Mouse (Mus musculus) forebrain, postnatal 0 days (tissue): ENCODE data around the gene Syt14. TPM values are rescaled to one million over a fixed set of nuclear protein-coding genes. Genes with fewer than 3 reads are reported as not detected.

ENCODE experiments used
- ATAC-seq: fragments of 200-750 bp; cut with Nextera tagmentation; 2 replicates; pipeline ENCODE4 v1.8.0; 2017; ENCODE audit warnings: mild to moderate bottlenecking, moderate library complexity
- DNase-seq: peaks from one replicate; pipeline ENCODE4 v3.0.0-alpha.2; 2015
- H3K27ac ChIP-seq: fragments of 300-500 bp; sonication (generic); 2 replicates; pipeline ENCODE4 v1.5.1; 2014; ENCODE audit warnings: low read depth, mild to moderate bottlenecking, antibody characterized with exemption, low read length, moderate library complexity, mixed read lengths
- H3K27me3 ChIP-seq: fragments of 300-500 bp; sonication (generic); 2 replicates; pipeline ENCODE4 v1.6.1; 2014; ENCODE audit warnings: mild to moderate bottlenecking, low read length, mixed read lengths; ENCODE audit not compliant: insufficient read depth
- H3K36me3 ChIP-seq: fragments of 300-500 bp; sonication (generic); 2 replicates; pipeline ENCODE4 v1.6.1; 2014; ENCODE audit warnings: mild to moderate bottlenecking, moderate library complexity; ENCODE audit not compliant: insufficient read depth
- H3K4me1 ChIP-seq: fragments of 300-500 bp; sonication (generic); 2 replicates; pipeline ENCODE4 v1.6.1; 2014; ENCODE audit warnings: antibody characterized with exemption; ENCODE audit not compliant: insufficient read depth
- H3K4me2 ChIP-seq: fragments of 300-500 bp; sonication (generic); 2 replicates; pipeline ENCODE4 v1.6.1; 2014; ENCODE audit warnings: low read depth, mild to moderate bottlenecking, moderate library complexity
- H3K4me3 ChIP-seq: fragments of 300-500 bp; sonication (generic); 2 replicates; pipeline ENCODE4 v1.5.1; 2014; ENCODE audit warnings: low read depth, low read length, mixed read lengths
- H3K9ac ChIP-seq: fragments of 300-500 bp; sonication (generic); 2 replicates; pipeline ENCODE4 v1.6.1; 2014; ENCODE audit warnings: mild to moderate bottlenecking
- H3K9me3 ChIP-seq: fragments of 300-500 bp; sonication (generic); 2 replicates; pipeline ENCODE4 v1.6.1; 2016; ENCODE audit warnings: low read length
- CTCF ChIP-seq: sonication (generic); IDR thresholded peaks from 2 replicates; pipeline ENCODE4 v1.5.1; 2016; ENCODE audit warnings: antibody characterized with exemption, control low read depth, low read depth
- WGBS: fragments of 180-500 bp; shearing (Covaris S2); extraction: QIAGEN DNeasy Blood & Tissue Kit; methylation state at CpG from one replicate; pipeline ENCODE4 v1.1.7; 2014; 5-methylcytosine and 5-hydroxymethylcytosine counted together
- polyA plus RNA-seq: library from polyadenylated mRNA; unstranded; fragments of >200 nt; fragmentation: Nextera tagmentation; extraction: Ambion mirVana; gene quantifications from 2 replicates; pipeline ENCODE4 v1.2.1, GENCODE M21; 2015
- total RNA-seq: library from RNA; depleted of rRNA; stranded (reverse); fragments of >200 nt; gene quantifications from 2 replicates; pipeline ENCODE4 v1.2.3, GENCODE M21; 2014

Gene Syt14
- total and polyA plus RNA-seq, 2 experiments from 2014 or later: 4.6 to 16.7 TPM

- no peak overlapping the region for H3K4me3 ChIP-seq
- H3K9me3 ChIP-seq: no peaks in the 10 kb centered on the region
- no peak overlapping the region for H3K4me2 ChIP-seq
- ATAC-seq (no peak), DNase-seq (no peak)
- no peak overlapping the region for H3K9ac ChIP-seq
- H3K27ac ChIP-seq: no peak overlapping the region
- no peaks in the 10 kb centered on the region for H3K36me3 ChIP-seq
- no peaks in the 10 kb centered on the region for H3K27me3 ChIP-seq
- no peak for TF ChIP-seq CTCF
- 67% methylated on average over 5 of the region's 5 CpGs for WGBS
- H3K4me1 ChIP-seq: no peaks in the 10 kb centered on the region
These were observed 18.8 kb upstream of the Syt14 start for GRCm38 (mm10) chr1:193054401-193054800.

- no peaks in the 10 kb centered on the region for H3K36me3 ChIP-seq
- H3K27ac ChIP-seq: no peak overlapping the region
- no peak for TF ChIP-seq CTCF
- WGBS: 78% methylated on average over 5 of the region's 5 CpGs
- no peaks in the 10 kb centered on the region for H3K4me1 ChIP-seq
- ATAC-seq (no peak), DNase-seq (no peak)
- no peaks in the 10 kb centered on the region for H3K9me3 ChIP-seq
- no peak overlapping the region for H3K4me3 ChIP-seq
- no peak overlapping the region for H3K4me2 ChIP-seq
- no peaks in the 10 kb centered on the region for H3K27me3 ChIP-seq
- H3K9ac ChIP-seq: no peak overlapping the region
These were observed 17.5 kb upstream of the Syt14 start for GRCm38 (mm10) chr1:193053065-193053464.

GRCm38 (mm10) chr1:193047616-193048015, 12.0 kb upstream of the Syt14 start:
- TF ChIP-seq CTCF: no peak
- peak; percentile 7 for DNase-seq
- H3K27ac ChIP-seq: no peak overlapping the region
- no peaks in the 10 kb centered on the region for H3K36me3 ChIP-seq
- no peaks in the 10 kb centered on the region for H3K4me1 ChIP-seq
- H3K9me3 ChIP-seq: no peaks in the 10 kb centered on the region
- WGBS: 77% methylated on average over 4 of the region's 4 CpGs
- H3K4me3 ChIP-seq: no peak overlapping the region
- no peak; the same call in 1 of the 2 replicates for ATAC-seq
- H3K9ac ChIP-seq: no peak overlapping the region
- no peaks in the 10 kb centered on the region for H3K27me3 ChIP-seq
- H3K4me2 ChIP-seq: no peak overlapping the region

GRCm38 (mm10) chr1:193042760-193043295, 7.3 kb upstream of the Syt14 start:
- TF ChIP-seq CTCF: no peak
- no peak for ATAC-seq
- H3K9me3 ChIP-seq: no peaks in the 10 kb centered on the region
- H3K27me3 ChIP-seq: no peaks in the 10 kb centered on the region
- no peak overlapping the region for H3K27ac ChIP-seq
- H3K36me3 ChIP-seq: no peaks in the 10 kb centered on the region
- H3K4me3 ChIP-seq: no peak overlapping the region
- H3K4me1 ChIP-seq: no peaks in the 10 kb centered on the region
- WGBS: 45% methylated on average over 3 of the region's 3 CpGs
- no peak overlapping the region for H3K9ac ChIP-seq
- H3K4me2 ChIP-seq: no peak overlapping the region
- no peak for DNase-seq

- 2% methylated on average over 19 of the region's 19 CpGs for WGBS
- peak; percentile 71 for DNase-seq
- H3K4me3 ChIP-seq: peak overlapping the region; percentile 73
- ATAC-seq: peak; percentile 63; the same call in 1 of the 2 replicates
- 0 out of 2 replicates have a peak, but pooled peaks cover 9% of the 10 kb centered on the region for H3K4me1 ChIP-seq
- no peaks in the 10 kb centered on the region for H3K9me3 ChIP-seq
- H3K9ac ChIP-seq: peak overlapping the region; percentile 71
- no peak for TF ChIP-seq CTCF
- H3K27ac ChIP-seq: peak overlapping the region; percentile 69; the same call in 1 of the 2 replicates
- H3K27me3 ChIP-seq: no peaks in the 10 kb centered on the region
- H3K36me3 ChIP-seq: no peaks in the 10 kb centered on the region
- peak overlapping the region; percentile 85 for H3K4me2 ChIP-seq
These were observed 614 bp downstream of the Syt14 start for GRCm38 (mm10) chr1:193034951-193035370.

GRCm38 (mm10) chr1:193024311-193024710, 11.3 kb downstream of the Syt14 start:
- no peak overlapping the region for H3K27ac ChIP-seq
- H3K27me3 ChIP-seq: no peaks in the 10 kb centered on the region
- H3K36me3 ChIP-seq: peaks cover 4% of the 10 kb centered on the region; the same call in 1 of the 2 replicates
- no peak for TF ChIP-seq CTCF
- no peak overlapping the region for H3K4me3 ChIP-seq
- DNase-seq (no peak), ATAC-seq (no peak)
- H3K9ac ChIP-seq: no peak overlapping the region
- H3K9me3 ChIP-seq: no peaks in the 10 kb centered on the region
- no peaks in the 10 kb centered on the region for H3K4me1 ChIP-seq
- no peak overlapping the region for H3K4me2 ChIP-seq
- 80% methylated on average over 1 of the region's 1 CpGs for WGBS

GRCm38 (mm10) chr1:193012351-193012750, 23.2 kb downstream of the Syt14 start:
- Histone ChIP-seq H3K9ac (no peak overlapping the region), H3K9me3 (no peaks in the 10 kb centered on the region), H3K27ac (no peak overlapping the region), H3K4me1 (no peaks in the 10 kb centered on the region), H3K36me3 (no peaks in the 10 kb centered on the region), H3K4me3 (no peak overlapping the region), H3K27me3 (no peaks in the 10 kb centered on the region), H3K4me2 (no peak overlapping the region)
- 100% methylated on average over 2 of the region's 2 CpGs for WGBS
- no peak for ATAC-seq
- no peak for DNase-seq
- no peak for TF ChIP-seq CTCF
